Mouse (Mus musculus) cerebellum, adult 2 months (tissue): ENCODE measurements around the gene Fzd4. TPM values are rescaled to one million over a fixed set of nuclear protein-coding genes. Genes with fewer than 3 reads are reported as not detected.

Experiments
- DNase-seq, 2 experiments: peaks; one replicate each; pipeline ENCODE4 v3.0.0; 2021
- H3K27ac ChIP-seq: fragments of 200-500 bp; 2 replicates; pipeline ENCODE4 v1.5.1; 2012; ENCODE audit warnings: low read length, control low read depth, inconsistent platforms; ENCODE audit not compliant: insufficient read depth
- H3K27me3 ChIP-seq: fragments of 200-500 bp; 2 replicates; pipeline ENCODE4 v1.6.1; 2012; ENCODE audit warnings: inconsistent platforms, mild to moderate bottlenecking, low read length, moderate library complexity; ENCODE audit not compliant: control insufficient read depth, insufficient read depth
- H3K4me1 ChIP-seq: fragments of 200-500 bp; 2 replicates; pipeline ENCODE4 v1.6.1; 2011; ENCODE audit warnings: low read length; ENCODE audit not compliant: control insufficient read depth, insufficient read depth
- H3K4me3 ChIP-seq: fragments of 200-500 bp; replicated peaks from 2 replicates; pipeline ENCODE3; 2011; ENCODE audit warnings: mild to moderate bottlenecking, low read depth, low read length, control low read depth; ENCODE audit not compliant: insufficient read depth
- CTCF ChIP-seq: fragments of 200-500 bp; IDR thresholded peaks from 2 replicates; pipeline ENCODE4 v1.5.1; 2011; ENCODE audit warnings: low read depth, mild to moderate bottlenecking, control low read depth, low read length, moderate library complexity, borderline replicate concordance; ENCODE audit not compliant: insufficient read depth
- POLR2A ChIP-seq: fragments of 200-500 bp; IDR thresholded peaks from 2 replicates; pipeline ENCODE4 v1.6.1; 2011; ENCODE audit warnings: low read length, control low read depth, borderline replicate concordance; ENCODE audit not compliant: insufficient read depth
- WGBS: fragments of 180-500 bp; shearing (Covaris S2); methylation state at CpG from one replicate; pipeline ENCODE4 v1.1.7; 2018; 5-methylcytosine and 5-hydroxymethylcytosine counted together
- polyA plus RNA-seq: library from polyadenylated mRNA; depleted of rRNA; stranded (reverse); fragments of >200 nt; gene quantifications from 2 replicates; pipeline ENCODE4 v1.2.3, GENCODE M21; 2012

Gene Fzd4
- polyA plus RNA-seq, 1 experiment, result 5.6 TPM

DNA sequence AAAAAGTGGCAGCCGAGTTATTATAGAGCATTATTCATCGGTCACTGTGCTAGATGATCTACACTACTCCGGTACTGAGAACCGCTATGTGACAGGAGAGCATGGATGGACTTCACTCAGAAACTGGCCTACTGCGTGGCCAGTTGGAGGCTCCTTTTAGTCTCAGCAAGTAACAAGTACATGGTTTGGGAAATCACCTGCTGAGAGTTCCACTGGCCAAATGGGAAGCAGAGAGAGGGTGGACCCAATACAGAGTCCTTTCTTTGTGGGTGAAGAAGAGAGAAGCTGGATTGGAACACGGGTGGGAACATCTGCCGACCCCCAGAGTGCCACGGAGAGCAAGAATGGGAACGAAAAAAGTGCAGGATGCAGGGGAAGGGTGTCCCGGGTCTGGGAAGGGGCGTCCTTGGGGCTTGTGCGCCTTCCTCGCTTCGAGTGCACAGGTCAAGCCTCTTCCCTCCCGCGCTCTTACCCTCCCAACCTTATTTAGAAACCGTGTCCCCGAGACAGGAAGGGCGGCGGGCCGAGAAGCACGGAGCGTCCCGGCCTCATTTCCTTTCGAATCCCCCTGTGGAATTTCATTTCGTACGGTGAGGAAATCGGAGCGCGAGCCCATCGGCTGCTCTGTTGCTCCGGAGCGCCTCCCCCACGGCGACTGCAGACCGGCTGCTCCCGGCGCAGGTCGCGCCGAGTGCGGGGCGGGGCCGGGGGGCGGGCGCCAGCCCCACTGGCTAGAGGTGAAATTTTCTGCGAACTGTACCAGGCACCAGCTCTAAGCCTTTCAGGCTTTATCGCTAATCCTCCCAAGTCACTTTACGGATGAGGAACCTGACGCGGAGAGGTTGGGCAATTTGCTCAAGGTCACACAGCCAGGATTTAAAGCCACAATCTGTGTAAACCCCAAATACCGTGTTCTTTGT lies 842 bp upstream of the Fzd4 start:
- WGBS, result 5% methylated on average over 52 of the region's 52 CpGs
- peak; percentile 77 to 78 for DNase-seq
- Histone ChIP-seq H3K27me3 (no peaks in the 10 kb centered on the region), H3K4me1 (no peaks in the 10 kb centered on the region), H3K4me3 (peak overlapping the region; percentile 79), H3K27ac (peak overlapping the region; percentile 82)
- no peak for TF ChIP-seq CTCF
- 0 out of 2 replicates have a peak, but pooled peaks have one; percentile 20 for TF ChIP-seq POLR2A

DNA sequence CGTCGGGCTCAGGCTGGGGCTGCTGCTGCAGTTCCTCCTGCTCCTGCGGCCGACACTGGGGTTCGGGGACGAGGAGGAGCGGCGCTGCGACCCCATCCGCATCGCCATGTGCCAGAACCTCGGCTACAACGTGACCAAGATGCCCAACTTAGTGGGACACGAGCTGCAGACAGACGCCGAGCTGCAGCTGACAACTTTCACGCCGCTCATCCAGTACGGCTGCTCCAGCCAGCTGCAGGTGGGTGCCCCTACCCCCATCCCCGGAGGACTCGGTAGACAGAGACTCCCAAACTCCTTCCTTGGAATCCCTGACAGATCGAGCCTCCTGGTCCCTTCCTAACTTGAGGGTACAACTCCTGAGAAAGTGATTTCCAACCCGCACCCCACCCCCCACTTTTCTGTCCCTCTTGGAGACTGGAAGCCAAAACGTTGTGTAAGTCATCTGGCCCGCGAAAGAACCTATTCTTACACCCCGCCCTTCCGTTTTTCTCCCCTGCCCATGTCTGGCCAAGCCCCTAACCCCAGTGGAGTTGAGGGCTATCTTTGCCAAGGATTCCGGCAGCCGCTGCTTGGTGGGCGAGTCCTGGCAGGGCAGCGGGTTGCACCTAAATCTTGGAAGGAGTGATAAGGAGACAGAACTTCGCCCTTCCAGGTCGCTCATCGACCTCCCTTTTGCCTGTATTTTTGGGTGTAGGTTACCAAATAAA lies 732 bp downstream of the Fzd4 start:
- no peaks in the 10 kb centered on the region for H3K27me3 ChIP-seq
- DNase-seq, result no peak
- 2% methylated on average over 35 of the region's 35 CpGs for WGBS
- H3K4me3 ChIP-seq, result peak overlapping the region; percentile 78
- no peaks in the 10 kb centered on the region for H3K4me1 ChIP-seq
- no peak for TF ChIP-seq CTCF
- TF ChIP-seq POLR2A, result no peak
- H3K27ac ChIP-seq, result peak overlapping the region; percentile 26; the same call in 1 of the 2 replicates

DNA sequence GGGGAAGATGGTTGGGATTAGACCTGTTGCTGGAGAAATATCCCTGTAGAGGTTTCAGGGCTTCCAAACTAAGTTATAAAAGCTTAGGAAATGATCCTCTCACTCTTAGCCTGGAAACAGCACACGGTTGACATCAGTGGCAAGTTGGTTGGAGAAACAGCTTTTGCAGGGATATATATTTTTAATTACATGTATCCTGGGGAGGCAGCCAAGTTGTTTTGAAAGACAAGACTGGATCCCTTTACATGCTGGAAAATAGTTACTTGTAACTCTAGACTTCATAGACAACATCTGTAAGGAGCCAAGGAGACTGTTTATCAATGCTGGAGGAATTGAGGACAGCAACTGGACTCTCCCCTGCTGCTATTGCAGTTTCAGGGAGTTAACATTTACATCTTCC lies 1.9 kb downstream of the Fzd4 start:
- H3K4me1 ChIP-seq, result no peaks in the 10 kb centered on the region
- 76% methylated on average over 1 of the region's 1 CpGs for WGBS
- TF ChIP-seq CTCF (no peak), POLR2A (no peak)

DNA sequence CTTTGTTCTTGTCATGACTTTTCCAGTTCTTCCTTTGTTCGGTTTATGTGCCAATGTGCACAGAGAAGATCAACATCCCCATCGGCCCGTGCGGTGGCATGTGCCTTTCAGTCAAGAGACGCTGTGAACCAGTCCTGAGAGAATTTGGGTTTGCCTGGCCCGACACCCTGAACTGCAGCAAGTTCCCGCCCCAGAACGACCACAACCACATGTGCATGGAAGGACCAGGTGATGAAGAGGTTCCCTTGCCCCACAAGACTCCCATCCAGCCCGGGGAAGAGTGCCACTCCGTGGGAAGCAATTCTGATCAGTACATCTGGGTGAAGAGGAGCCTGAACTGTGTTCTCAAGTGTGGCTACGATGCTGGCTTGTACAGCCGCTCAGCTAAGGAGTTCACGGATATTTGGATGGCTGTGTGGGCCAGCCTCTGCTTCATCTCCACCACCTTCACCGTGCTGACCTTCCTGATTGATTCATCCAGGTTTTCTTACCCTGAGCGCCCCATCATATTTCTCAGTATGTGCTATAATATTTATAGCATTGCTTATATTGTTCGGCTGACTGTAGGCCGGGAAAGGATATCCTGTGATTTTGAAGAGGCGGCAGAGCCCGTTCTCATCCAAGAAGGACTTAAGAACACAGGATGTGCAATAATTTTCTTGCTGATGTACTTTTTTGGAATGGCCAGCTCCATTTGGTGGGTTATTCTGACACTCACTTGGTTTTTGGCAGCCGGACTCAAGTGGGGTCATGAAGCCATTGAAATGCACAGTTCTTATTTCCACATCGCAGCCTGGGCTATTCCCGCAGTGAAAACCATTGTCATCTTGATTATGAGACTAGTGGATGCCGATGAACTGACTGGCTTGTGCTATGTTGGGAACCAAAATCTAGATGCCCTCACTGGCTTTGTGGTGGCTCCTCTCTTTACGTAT lies 3.1 kb downstream of the Fzd4 start:
- H3K4me1 ChIP-seq, result no peaks in the 10 kb centered on the region
- no peak overlapping the region for H3K4me3 ChIP-seq
- no peaks in the 10 kb centered on the region for H3K27me3 ChIP-seq
- DNase-seq, result no peak
- WGBS, result 91% methylated on average over 24 of the region's 24 CpGs
- TF ChIP-seq POLR2A, result no peak
- H3K27ac ChIP-seq, result no peak overlapping the region

More for the DNA sequence above, 1.9 kb downstream of the Fzd4 start:
- DNase-seq, result no peak
- no peak overlapping the region for H3K27ac ChIP-seq
- no peaks in the 10 kb centered on the region for H3K27me3 ChIP-seq
- H3K4me3 ChIP-seq, result no peak overlapping the region

DNA sequence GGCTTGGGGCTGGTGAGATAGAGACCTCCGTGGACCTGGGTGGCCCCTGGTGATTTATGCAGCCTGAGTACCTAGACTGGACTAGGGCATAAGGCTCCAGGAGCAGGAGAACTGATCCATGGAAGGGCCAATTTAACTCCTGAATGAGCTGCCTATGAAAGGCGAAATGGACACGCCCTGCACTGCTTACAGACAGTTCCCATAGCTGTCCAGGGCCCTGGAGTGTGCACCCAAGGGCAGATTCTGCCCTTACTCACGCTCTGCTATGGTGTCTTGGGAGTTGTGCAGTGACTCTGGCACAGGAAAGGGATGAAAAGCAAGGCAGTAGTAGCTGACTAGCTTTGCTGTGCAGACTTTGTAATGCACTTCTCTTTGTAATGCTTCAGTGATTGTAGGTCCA lies 6.1 kb downstream of the Fzd4 start:
- H3K27ac ChIP-seq, result no peak overlapping the region
- no peaks in the 10 kb centered on the region for H3K27me3 ChIP-seq
- no peak for TF ChIP-seq POLR2A
- no peak for TF ChIP-seq CTCF
- H3K4me3 ChIP-seq, result no peak overlapping the region
- WGBS, result 83% methylated on average over 4 of the region's 4 CpGs
- DNase-seq, result no peak
- no peaks in the 10 kb centered on the region for H3K4me1 ChIP-seq

DNA sequence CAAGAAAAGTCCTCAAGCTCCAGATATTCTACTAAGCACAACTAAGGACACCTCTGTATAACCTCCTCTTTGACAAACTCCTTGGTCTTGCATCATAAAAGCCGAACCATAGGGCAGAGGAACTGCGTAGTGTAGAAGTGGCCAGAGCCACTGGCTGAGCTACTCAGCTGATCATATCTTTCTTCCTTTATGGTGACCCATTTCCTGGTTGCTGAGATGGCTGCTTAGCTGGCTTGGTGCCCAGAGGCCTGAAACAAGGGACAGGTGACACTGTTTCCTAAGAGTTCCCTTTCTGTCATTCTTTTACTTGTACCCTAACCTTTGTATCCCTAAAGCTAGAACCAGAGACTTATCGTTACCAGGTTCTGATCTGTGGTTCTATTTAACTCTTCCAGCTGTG lies 7.2 kb downstream of the Fzd4 start:
- Histone ChIP-seq H3K4me3 (no peak overlapping the region), H3K27ac (no peak overlapping the region), H3K27me3 (no peaks in the 10 kb centered on the region), H3K4me1 (no peaks in the 10 kb centered on the region)
- 91% methylated on average over 3 of the region's 3 CpGs for WGBS
- TF ChIP-seq CTCF, result no peak
- peak in 1 of 2 experiments; percentile 22 for DNase-seq

DNA sequence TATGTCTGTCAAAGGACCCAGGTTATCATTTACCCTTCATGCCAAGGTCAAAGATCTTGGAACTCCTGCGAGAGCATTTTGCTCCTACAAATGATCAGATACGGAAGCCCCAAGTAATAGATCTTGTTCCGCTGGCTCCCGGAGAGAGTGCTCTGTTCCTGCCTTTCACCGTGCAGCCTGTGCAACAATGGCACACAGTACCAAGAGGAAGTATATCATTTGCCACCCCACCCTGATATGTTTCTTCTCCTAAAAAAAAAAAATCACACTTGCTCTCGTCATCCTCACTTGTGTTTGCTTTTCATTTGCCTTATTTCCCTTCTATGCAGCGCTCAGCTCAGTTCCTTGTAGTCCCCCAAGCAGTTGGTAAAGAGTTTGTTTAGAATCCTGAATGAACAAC lies 7.9 kb downstream of the Fzd4 start:
- Histone ChIP-seq H3K4me3 (no peak overlapping the region), H3K27ac (no peak overlapping the region), H3K27me3 (no peaks in the 10 kb centered on the region), H3K4me1 (no peaks in the 10 kb centered on the region)
- 92% methylated on average over 7 of the region's 7 CpGs for WGBS
- TF ChIP-seq CTCF (no peak), POLR2A (no peak)
- DNase-seq, result no peak
